Mouse (Mus musculus): ENCODE measurements around the gene Prkd2. TPM values are rescaled to one million over a fixed set of nuclear protein-coding genes. Genes with fewer than 3 reads are reported as not detected.
A peak's percentile ranks its signal among the peaks of the same experiment; 100 is the strongest.

The Prkd2 gene
- polyA plus RNA-seq, 1 experiment from 2014 or later, result 4.7 TPM

GRCm38 (mm10) chr7:16815351-16815941 is 27.3 kb upstream of the Prkd2 start, which contains the start of gene Strn4:
Gene Strn4 (plus strand): TSS chr7:16815889.
- H3K9me3 ChIP-seq (replicated peaks), result no peaks in the 10 kb centered on the region
- peaks cover 43% of the 10 kb centered on the region for H3K36me3 ChIP-seq
- peaks cover 24% of the 10 kb centered on the region for H3K27me3 ChIP-seq (replicated peaks)
- no peak for ATAC-seq
- WGBS (ENCODE audit: insufficient replicate concordance), result 18% methylated on average over 1 of the region's 1 CpGs
- peaks cover 58% of the 10 kb centered on the region for H3K4me1 ChIP-seq
- H3K4me2 ChIP-seq, result peak within 1 kb of the TSS; percentile 95
- H3K9ac ChIP-seq, result peak within 1 kb of the TSS; percentile 99
- peak within 1 kb of the TSS; percentile 94 for H3K27ac ChIP-seq
- peak within 1 kb of the TSS; percentile 92 for H3K4me3 ChIP-seq

- peaks cover 36% of the 10 kb centered on the region for H3K36me3 ChIP-seq
- H3K4me2 ChIP-seq, result peak overlapping the region; percentile 95
- peak; percentile 70 for ATAC-seq
- peak overlapping the region; percentile 99 for H3K9ac ChIP-seq
- H3K4me3 ChIP-seq, result peak overlapping the region; percentile 92
- 1% methylated on average over 53 of the region's 55 CpGs for WGBS (ENCODE audit: insufficient replicate concordance)
- H3K9me3 ChIP-seq (replicated peaks), result no peaks in the 10 kb centered on the region
- H3K4me1 ChIP-seq, result peaks cover 58% of the 10 kb centered on the region
- H3K27ac ChIP-seq, result peak overlapping the region; percentile 94
- H3K27me3 ChIP-seq (replicated peaks), result peaks cover 18% of the 10 kb centered on the region
Measured at GRCm38 (mm10) chr7:16816078-16816474, 26.6 kb upstream of the Prkd2 start.

GRCm38 (mm10) chr7:16816475-16817122 is 26.1 kb upstream of the Prkd2 start, which contains the start of gene Fkrp:
Gene Fkrp (minus strand): TSS chr7:16816732.
- Histone ChIP-seq H3K9ac (peak within 1 kb of the TSS; percentile 99), H3K4me3 (peak within 1 kb of the TSS; percentile 92), H3K36me3 (peaks cover 33% of the 10 kb centered on the region), H3K27me3 (replicated peaks) (peaks cover 13% of the 10 kb centered on the region), H3K27ac (peak within 1 kb of the TSS; percentile 94), H3K4me1 (peaks cover 58% of the 10 kb centered on the region), H3K4me2 (peak within 1 kb of the TSS; percentile 95), H3K9me3 (replicated peaks) (no peaks in the 10 kb centered on the region)
- WGBS (ENCODE audit: insufficient replicate concordance), result under 1% methylated on average over 61 of the region's 64 CpGs
- peak; percentile 72 for ATAC-seq

- H3K36me3 ChIP-seq, result peaks cover 39% of the 10 kb centered on the region
- H3K9me3 ChIP-seq (replicated peaks), result no peaks in the 10 kb centered on the region
- no peak for ATAC-seq
- H3K4me1 ChIP-seq, result peaks cover 66% of the 10 kb centered on the region
- peaks cover 2% of the 10 kb centered on the region for H3K27me3 ChIP-seq (replicated peaks)
- H3K27ac ChIP-seq, result peak overlapping the region; percentile 94
- H3K9ac ChIP-seq, result peak overlapping the region; percentile 99
- peak overlapping the region; percentile 95 for H3K4me2 ChIP-seq
- peak overlapping the region; percentile 92 for H3K4me3 ChIP-seq
- 61% methylated on average over 3 of the region's 3 CpGs for WGBS (ENCODE audit: insufficient replicate concordance)
Measured at GRCm38 (mm10) chr7:16817693-16818092, 25.0 kb upstream of the Prkd2 start.

- peak; percentile 84 for ATAC-seq
- Histone ChIP-seq H3K4me2 (peak overlapping the region; percentile 95), H3K27me3 (replicated peaks) (no peaks in the 10 kb centered on the region), H3K4me1 (peaks cover 76% of the 10 kb centered on the region), H3K4me3 (peak overlapping the region; percentile 27), H3K9ac (peak overlapping the region; percentile 49), H3K9me3 (replicated peaks) (no peaks in the 10 kb centered on the region), H3K36me3 (peaks cover 41% of the 10 kb centered on the region), H3K27ac (peak overlapping the region; percentile 79)
- 20% methylated on average over 5 of the region's 5 CpGs for WGBS (ENCODE audit: insufficient replicate concordance)
Measured at GRCm38 (mm10) chr7:16819794-16820193, 22.9 kb upstream of the Prkd2 start.

- Histone ChIP-seq H3K36me3 (peaks cover 46% of the 10 kb centered on the region), H3K27ac (peak overlapping the region; percentile 79), H3K4me3 (peak overlapping the region; percentile 27), H3K4me1 (peaks cover 79% of the 10 kb centered on the region), H3K9ac (peak overlapping the region; percentile 49), H3K27me3 (replicated peaks) (no peaks in the 10 kb centered on the region), H3K4me2 (peak overlapping the region; percentile 95), H3K9me3 (replicated peaks) (no peaks in the 10 kb centered on the region)
- 32% methylated on average over 5 of the region's 5 CpGs for WGBS (ENCODE audit: insufficient replicate concordance)
- peak; percentile 1; the same call in 1 of the 2 replicates for ATAC-seq
Measured at GRCm38 (mm10) chr7:16820271-16820763, 22.4 kb upstream of the Prkd2 start.

GRCm38 (mm10) chr7:16821091-16821490 is 21.6 kb upstream of the Prkd2 start:
- no peaks in the 10 kb centered on the region for H3K9me3 ChIP-seq (replicated peaks)
- no peaks in the 10 kb centered on the region for H3K27me3 ChIP-seq (replicated peaks)
- H3K9ac ChIP-seq, result peak overlapping the region; percentile 53; the same call in 1 of the 2 replicates
- H3K27ac ChIP-seq, result peak overlapping the region; percentile 79; the same call in 1 of the 2 replicates
- no peak overlapping the region for H3K4me3 ChIP-seq
- 0 out of 2 replicates have a peak overlapping the region, but pooled peaks have one; percentile 12 for H3K4me2 ChIP-seq
- peaks cover 54% of the 10 kb centered on the region for H3K36me3 ChIP-seq
- H3K4me1 ChIP-seq, result peaks cover 79% of the 10 kb centered on the region
- no peak for ATAC-seq
- WGBS (ENCODE audit: insufficient replicate concordance), result 61% methylated on average over 3 of the region's 3 CpGs

GRCm38 (mm10) chr7:16821669-16822101 is 21.0 kb upstream of the Prkd2 start:
- no peak for ATAC-seq
- Histone ChIP-seq H3K4me2 (no peak overlapping the region), H3K36me3 (peaks cover 60% of the 10 kb centered on the region), H3K4me1 (peaks cover 85% of the 10 kb centered on the region), H3K4me3 (no peak overlapping the region), H3K27me3 (replicated peaks) (no peaks in the 10 kb centered on the region), H3K9me3 (replicated peaks) (no peaks in the 10 kb centered on the region), H3K27ac (peak overlapping the region; percentile 46; the same call in 1 of the 2 replicates), H3K9ac (no peak overlapping the region; the same call in 1 of the 2 replicates)
- WGBS (ENCODE audit: insufficient replicate concordance), result 72% methylated on average over 4 of the region's 4 CpGs

- ATAC-seq, result no peak
- no peak overlapping the region for H3K4me2 ChIP-seq
- no peak overlapping the region for H3K4me3 ChIP-seq
- H3K4me1 ChIP-seq, result peaks cover 77% of the 10 kb centered on the region
- H3K36me3 ChIP-seq, result peaks cover 76% of the 10 kb centered on the region
- H3K27ac ChIP-seq, result no peak overlapping the region
- no peaks in the 10 kb centered on the region for H3K9me3 ChIP-seq (replicated peaks)
- H3K27me3 ChIP-seq (replicated peaks), result no peaks in the 10 kb centered on the region
- no peak overlapping the region for H3K9ac ChIP-seq
- 62% methylated on average over 5 of the region's 5 CpGs for WGBS (ENCODE audit: insufficient replicate concordance)
Measured at GRCm38 (mm10) chr7:16823734-16824133, 19.0 kb upstream of the Prkd2 start.

GRCm38 (mm10) chr7:16825785-16826184 is 16.9 kb upstream of the Prkd2 start:
- Histone ChIP-seq H3K4me1 (peaks cover 57% of the 10 kb centered on the region), H3K27ac (no peak overlapping the region), H3K4me2 (no peak overlapping the region), H3K9ac (no peak overlapping the region), H3K36me3 (peaks cover 94% of the 10 kb centered on the region), H3K27me3 (replicated peaks) (no peaks in the 10 kb centered on the region), H3K9me3 (replicated peaks) (no peaks in the 10 kb centered on the region), H3K4me3 (no peak overlapping the region)
- 73% methylated on average over 10 of the region's 10 CpGs for WGBS (ENCODE audit: insufficient replicate concordance)
- ATAC-seq, result peak; percentile 47; the same call in 1 of the 2 replicates

GRCm38 (mm10) chr7:16826571-16826970 is 16.1 kb upstream of the Prkd2 start:
- H3K9me3 ChIP-seq (replicated peaks), result no peaks in the 10 kb centered on the region
- 0 out of 2 replicates have a peak overlapping the region, but pooled peaks have one; percentile 15 for H3K27ac ChIP-seq
- peaks cover 49% of the 10 kb centered on the region for H3K4me1 ChIP-seq
- no peaks in the 10 kb centered on the region for H3K27me3 ChIP-seq (replicated peaks)
- no peak for ATAC-seq
- WGBS (ENCODE audit: insufficient replicate concordance), result 31% methylated on average over 5 of the region's 5 CpGs
- no peak overlapping the region for H3K9ac ChIP-seq
- H3K4me2 ChIP-seq, result no peak overlapping the region
- H3K4me3 ChIP-seq, result no peak overlapping the region
- H3K36me3 ChIP-seq, result peaks cover 100% of the 10 kb centered on the region

- Histone ChIP-seq H3K27me3 (replicated peaks) (no peaks in the 10 kb centered on the region), H3K4me1 (peaks cover 42% of the 10 kb centered on the region), H3K4me3 (no peak overlapping the region), H3K36me3 (peaks cover 100% of the 10 kb centered on the region), H3K4me2 (no peak overlapping the region), H3K27ac (peak overlapping the region; percentile 17; the same call in 1 of the 2 replicates), H3K9ac (no peak overlapping the region), H3K9me3 (replicated peaks) (no peaks in the 10 kb centered on the region)
- no peak for ATAC-seq
- 48% methylated on average over 4 of the region's 4 CpGs for WGBS (ENCODE audit: insufficient replicate concordance)
Measured at GRCm38 (mm10) chr7:16827274-16827673, 15.4 kb upstream of the Prkd2 start.

Data from liver, embryonic 12.5 days (tissue).